Mouse (Mus musculus): Measurements from ENCODE around the gene Tsc22d4.
"Not testable (repeated sequence)": the region's sequence is repeated elsewhere in the genome, so short reads cannot be mapped to it uniquely, and the experiment has no call there.

Gene Tsc22d4

GRCm38 (mm10) chr5:137745214-137746171, at the start of gene Tsc22d4:
Gene Tsc22d4 (plus strand): TSS chr5:137745730.
- DNase-seq (ENCODE audit: low read depth, low spot score): peak; percentile 93

GRCm38 (mm10) chr5:137695930-137696329, 49.6 kb upstream of the Tsc22d4 start:
- DNase-seq (ENCODE audit: low read depth, low spot score): no peak

DNA sequence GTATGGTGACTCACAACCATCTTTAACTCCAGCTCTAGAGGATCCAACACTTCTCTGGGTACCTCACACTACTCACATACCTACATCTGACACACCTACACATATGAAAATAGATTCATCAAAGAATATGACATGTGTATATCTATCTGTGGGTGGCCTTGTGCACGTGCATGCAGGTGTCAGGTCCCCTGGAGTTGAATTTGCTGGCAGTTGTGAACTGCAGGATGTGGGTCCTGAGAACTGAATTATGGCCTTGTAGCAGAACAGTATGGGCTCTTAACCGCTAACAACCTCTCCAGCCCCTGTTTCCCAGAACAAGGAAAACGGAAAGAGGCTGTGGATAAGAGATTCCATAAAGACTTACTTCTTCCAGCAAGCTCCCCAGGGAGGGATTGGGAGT, 46.5 kb upstream of the Tsc22d4 start:
- no peak for DNase-seq (ENCODE audit: low read depth, low spot score)

GRCm38 (mm10) chr5:137699850-137700249, 45.7 kb upstream of the Tsc22d4 start:
- no peak for DNase-seq (ENCODE audit: low read depth, low spot score)

DNA sequence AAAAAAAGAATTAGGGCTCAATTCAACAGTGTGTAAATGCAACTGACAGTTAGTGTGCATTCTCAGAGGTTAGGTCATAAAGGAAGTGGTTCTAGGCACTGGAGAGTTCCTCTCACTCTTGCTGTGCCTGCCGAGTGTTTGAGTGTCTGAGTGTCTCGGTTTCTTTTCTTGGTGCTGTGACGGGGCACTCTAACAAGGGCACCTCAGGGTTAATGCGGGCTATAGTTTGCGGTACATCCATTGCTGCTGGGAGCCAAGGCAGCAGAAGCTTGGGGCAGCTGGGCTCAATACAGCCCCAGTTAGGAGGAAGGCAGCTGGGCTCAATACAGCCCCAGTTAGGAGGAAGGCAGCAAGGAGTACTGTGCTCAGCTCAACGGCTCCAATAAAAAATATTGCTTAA, 40.3 kb upstream of the Tsc22d4 start:
- DNase-seq (ENCODE audit: low read depth, low spot score): no peak

GRCm38 (mm10) chr5:137706913-137707633, 38.5 kb upstream of the Tsc22d4 start:
- peak; percentile 35 for DNase-seq (ENCODE audit: low read depth, low spot score)

DNA sequence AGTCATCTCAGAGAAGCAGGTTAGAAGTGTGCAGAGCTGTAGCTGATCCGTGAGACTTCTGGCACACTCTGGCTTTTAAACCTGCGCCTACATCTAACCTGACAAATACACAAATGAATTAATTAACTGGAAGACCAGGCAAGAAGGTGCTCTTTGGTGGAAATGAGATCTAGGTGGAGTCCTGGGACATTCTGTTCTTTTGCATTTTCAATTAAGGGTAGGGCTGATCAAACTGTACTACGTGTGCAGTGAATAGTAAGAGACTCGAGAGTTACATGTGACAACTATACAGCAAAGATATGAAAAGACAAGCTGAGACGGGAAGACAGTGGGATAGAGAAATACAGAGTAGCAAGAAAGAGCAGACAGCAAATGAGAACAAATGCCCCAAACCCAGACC, 32.1 kb upstream of the Tsc22d4 start:
- DNase-seq (ENCODE audit: low read depth, low spot score): no peak

GRCm38 (mm10) chr5:137715685-137716084, 29.8 kb upstream of the Tsc22d4 start:
- no peak for DNase-seq (ENCODE audit: low read depth, low spot score)

- DNase-seq (ENCODE audit: low read depth, low spot score): no peak
These were observed 27.3 kb upstream of the Tsc22d4 start for GRCm38 (mm10) chr5:137718020-137718790.

DNA sequence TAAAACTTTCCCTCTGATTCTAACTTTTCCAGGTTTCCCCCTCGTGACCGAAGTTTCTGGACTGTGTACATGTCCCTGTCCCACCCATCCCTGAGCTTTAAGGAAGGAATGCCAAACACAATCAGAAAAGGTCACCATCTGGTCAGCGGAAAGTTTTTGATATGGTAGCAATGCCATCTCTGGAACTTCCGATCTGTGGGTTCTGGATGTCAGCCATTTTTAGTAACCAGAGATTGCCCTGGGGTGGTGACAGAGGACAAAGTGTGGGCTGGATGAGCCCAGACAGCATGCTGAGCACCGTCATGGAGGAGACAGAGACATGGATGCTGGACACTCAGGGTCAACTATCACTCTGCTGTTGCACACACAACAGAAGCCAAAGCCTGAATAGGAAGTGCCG, 26.4 kb upstream of the Tsc22d4 start:
- no peak for DNase-seq (ENCODE audit: low read depth, low spot score)

DNA sequence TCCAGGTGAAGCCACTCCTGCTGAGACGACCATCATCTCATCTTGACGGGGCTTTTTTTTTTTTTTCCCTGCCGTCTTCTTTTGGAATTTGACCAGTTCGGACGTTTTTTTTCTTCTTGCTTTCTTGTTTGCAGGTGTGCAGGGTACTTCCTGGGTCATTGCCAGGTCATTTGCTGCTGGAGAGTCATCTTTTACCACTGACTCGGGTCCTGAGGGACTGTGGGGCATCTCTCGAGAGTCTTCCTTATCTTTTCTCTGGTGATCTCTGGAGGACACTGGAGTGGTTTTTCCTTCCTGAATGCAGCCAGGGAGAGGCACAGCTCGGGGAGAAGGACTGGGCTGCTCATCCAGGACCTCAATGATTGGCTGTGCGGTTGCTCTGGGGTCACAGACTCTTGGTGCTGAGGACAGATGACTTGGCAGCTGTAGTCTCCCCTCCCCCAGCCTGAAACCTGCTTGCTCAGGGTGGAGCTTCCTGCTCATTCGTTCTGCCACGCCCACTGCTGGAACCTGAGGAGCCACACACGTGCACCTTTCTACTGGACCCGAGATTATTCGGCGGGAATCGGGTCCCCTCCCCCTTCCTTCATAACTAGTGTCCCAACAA, 24.9 kb upstream of the Tsc22d4 start:
- DNase-seq (ENCODE audit: low read depth, low spot score): not testable (repeated sequence)

- no peak for DNase-seq (ENCODE audit: low read depth, low spot score)
These were observed 21.7 kb upstream of the Tsc22d4 start for GRCm38 (mm10) chr5:137723840-137724239.

GRCm38 (mm10) chr5:137726767-137727166, 18.8 kb upstream of the Tsc22d4 start:
- no peak for DNase-seq (ENCODE audit: low read depth, low spot score)

- no peak for DNase-seq (ENCODE audit: low read depth, low spot score)
These were observed 11.8 kb upstream of the Tsc22d4 start for GRCm38 (mm10) chr5:137733638-137734288.

DNA sequence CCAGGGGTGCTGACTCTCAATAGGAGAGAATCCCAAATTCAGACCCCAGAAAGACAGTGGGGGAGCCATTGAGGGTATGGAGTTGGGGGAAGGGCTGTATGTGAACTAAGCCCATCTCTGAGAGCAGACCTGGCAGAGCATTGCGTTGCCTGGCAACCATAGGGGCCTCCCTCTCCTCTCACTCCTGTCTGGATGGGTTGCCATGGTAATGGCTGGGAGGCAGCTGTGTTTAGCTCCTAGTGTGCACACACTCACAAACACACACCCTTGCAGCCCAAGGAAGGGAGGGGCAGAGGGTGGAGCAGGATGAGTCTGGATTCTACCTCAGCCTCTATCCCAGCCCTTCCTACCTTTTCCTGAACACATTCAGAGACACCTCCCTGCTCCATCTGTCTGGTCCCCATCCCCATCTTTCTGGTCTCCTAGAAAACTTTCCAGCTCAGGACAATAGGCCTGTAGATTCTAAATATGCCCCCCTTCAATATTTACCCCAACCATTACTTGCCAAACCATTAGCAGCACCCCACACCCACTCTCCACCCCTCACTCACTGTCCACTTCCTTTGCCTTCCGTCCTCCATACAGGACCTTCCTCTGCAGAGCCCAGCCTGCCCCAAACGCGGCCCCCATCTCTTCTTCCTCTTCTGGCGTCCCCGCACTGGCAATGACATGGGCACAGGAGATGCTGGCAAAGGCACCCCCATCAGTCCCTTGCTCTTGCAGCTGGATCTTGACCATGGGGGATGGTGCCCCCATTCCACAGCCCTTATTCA, 11.1 kb upstream of the Tsc22d4 start:
- DNase-seq (ENCODE audit: low read depth, low spot score): no peak

GRCm38 (mm10) chr5:137737400-137737940, 8.1 kb upstream of the Tsc22d4 start:
- DNase-seq (ENCODE audit: low read depth, low spot score): no peak

DNA sequence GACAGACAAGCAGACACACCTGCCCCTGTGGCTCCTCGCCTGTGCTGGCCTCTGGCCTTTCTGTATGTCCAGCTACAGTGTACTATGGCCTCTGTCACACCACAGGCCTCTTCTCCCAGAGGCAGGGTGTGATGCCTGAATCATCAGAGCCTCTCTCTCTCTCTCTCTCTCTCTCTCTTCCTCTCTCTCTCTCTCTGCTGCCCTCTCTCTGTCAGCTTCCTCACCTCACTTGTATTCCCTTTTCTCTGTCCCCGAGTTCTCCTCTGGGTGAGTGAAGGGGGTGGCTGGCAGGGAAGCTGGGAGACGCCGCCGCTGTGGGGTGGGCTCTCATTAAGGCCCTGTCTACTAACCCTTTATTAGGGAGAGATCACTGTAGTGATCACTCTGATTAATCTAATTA, 7.0 kb upstream of the Tsc22d4 start:
- DNase-seq (ENCODE audit: low read depth, low spot score): no peak

- DNase-seq (ENCODE audit: low read depth, low spot score): no peak
These were observed 6.1 kb upstream of the Tsc22d4 start for GRCm38 (mm10) chr5:137739471-137739870.

DNA sequence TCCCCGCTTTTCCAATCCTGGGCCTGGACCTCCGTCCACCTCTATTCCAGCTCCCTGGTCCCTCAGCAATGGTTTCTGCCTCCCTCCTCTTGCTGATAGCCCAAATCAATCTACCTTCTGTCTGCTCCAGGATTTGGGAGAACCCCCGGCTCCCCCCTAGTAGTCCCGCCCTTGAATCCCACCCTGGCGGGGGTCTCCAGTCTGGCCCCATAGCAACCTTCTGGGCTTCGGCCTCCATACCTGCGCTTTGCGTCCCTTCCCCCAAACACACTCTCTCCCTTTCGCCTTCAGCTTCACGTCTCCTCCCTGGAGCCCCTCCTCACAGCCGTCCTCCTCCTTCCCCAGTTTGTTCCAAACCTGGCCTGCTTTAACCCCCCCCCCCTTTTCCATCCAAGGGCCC, 5.0 kb upstream of the Tsc22d4 start:
- DNase-seq (ENCODE audit: low read depth, low spot score): no peak
